Mouse (Mus musculus): Measurements from ENCODE around the gene Spata1.

Gene Spata1

DNA sequence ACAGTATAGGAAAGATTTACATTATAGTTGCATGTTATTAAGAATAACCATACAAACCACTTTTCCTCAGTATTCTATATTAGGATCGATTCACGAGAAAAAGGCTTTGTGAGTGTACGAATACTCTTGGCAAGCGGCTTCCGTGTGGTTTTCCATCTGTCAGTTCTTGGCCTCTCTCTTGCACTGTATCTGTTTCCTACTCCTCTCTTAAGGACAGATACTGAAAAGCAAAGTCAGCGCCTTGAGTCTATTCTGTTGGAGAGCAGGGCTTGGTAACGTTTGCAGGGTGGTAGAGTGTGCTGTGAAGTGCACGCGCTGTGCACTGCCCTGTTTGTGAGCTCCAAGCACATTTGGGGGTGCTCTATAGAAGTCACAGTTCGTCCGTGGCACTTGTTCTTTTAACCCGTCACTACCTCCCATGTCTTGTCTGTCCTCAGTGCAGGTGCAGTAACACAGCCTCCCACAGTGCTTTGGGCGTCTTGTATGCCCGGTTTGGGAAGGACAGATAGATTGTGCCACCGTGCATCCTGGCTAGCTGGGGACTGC lies 79.5 kb downstream of the Spata1 start:
- no peak for DNase-seq (ENCODE audit: extremely low spot score, low read depth, low spot score)

DNA sequence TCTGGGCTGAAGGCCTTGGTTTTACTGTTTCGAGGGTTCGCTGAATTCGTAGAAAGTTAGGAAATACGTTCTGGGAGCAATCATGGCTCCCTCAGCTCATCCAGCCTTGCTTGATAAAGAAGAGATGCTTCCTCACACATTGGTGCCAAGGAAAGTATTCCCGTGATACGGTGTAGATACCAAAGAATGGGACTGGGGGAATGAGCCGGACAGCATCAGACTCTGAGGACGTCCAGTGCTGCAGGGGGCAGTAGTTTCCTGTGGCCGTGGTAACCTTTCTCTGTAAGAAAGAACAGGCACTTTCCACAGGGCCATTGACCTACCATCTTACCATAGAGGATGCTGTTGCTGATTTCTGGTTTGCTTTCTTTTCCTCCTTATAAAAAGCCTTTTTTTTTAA lies 80.0 kb downstream of the Spata1 start:
- no peak for DNase-seq (ENCODE audit: extremely low spot score, low read depth, low spot score)

DNA sequence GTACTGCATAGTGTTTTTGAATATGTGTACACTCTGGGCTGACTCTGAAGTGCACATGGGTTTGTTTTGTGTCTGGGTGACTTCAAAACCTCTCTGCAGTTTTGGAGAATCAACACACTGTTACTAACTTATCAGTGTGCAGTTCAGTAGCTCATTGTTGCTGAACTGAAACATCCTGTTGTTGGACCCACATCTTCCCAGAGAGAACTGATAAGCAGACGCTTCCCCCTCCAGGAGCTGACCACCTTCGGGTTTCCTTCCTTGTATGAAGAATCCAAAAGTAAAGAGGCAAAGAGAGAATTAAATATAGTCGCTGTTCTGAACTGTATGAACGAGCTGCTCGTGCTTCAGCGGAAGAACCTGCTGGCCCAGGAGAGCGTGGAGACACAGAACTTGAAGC lies 80.7 kb downstream of the Spata1 start:
- no peak for DNase-seq (ENCODE audit: extremely low spot score, low read depth, low spot score)

DNA sequence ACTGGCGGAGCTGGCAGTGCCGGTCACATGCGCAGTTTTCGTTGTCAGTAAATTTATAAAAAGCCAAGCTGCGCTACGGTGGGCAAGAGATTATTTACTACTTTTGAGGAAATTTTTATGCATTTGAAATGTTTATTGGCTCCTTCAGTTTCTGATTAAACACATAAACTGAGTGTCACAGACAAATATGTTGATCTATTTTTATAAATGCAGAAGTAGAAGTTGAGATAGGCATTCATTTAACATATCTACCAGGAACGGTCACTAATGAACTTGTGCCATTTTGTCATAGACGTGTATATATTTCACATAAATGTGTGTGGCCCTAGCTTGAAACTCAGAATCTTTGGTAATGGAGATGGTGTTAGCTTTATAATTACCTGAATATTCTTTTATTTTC lies 81.7 kb downstream of the Spata1 start:
- DNase-seq (ENCODE audit: extremely low spot score, low read depth, low spot score), result no peak

DNA sequence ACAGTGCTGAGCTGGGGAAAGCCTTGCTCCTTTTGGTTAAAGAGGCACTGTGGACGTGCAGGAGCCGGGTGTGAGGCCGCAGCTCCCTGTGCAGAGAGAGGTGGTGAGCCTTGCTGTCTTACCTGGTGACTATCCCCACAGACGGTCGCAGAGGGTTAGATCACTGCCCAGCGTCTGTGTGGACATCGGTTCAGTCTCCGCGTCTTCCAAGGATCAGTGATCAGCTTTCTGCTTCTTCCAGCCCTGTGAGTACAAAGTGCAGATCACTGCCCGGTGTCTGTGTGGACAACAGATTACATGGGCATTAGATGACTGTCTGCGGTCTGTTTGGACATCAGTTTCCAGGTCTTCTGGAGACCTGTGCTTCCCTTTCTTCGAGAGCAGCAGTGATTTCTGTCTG lies 85.0 kb downstream of the Spata1 start:
- DNase-seq (ENCODE audit: extremely low spot score, low read depth, low spot score), result no peak

DNA sequence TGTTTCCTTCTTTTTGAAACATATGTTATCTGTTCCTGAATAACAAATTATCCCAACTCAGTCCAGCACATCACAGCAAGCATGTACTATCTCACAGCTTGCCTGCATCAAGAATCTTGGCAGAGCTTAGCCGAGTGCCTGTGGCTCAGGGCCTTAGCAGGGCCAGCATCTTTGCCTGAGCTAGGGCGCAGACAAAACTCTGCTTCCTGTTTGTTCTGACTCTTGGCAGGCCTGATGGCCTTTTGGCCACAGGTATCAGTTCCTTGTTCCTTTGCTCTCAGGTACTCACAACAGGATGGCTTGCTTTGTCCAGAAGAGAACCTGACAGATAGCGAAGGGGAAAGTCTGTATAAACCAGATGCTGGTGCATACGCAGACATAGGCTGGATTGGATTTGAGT lies 85.6 kb downstream of the Spata1 start:
- no peak for DNase-seq (ENCODE audit: extremely low spot score, low read depth, low spot score)

DNA sequence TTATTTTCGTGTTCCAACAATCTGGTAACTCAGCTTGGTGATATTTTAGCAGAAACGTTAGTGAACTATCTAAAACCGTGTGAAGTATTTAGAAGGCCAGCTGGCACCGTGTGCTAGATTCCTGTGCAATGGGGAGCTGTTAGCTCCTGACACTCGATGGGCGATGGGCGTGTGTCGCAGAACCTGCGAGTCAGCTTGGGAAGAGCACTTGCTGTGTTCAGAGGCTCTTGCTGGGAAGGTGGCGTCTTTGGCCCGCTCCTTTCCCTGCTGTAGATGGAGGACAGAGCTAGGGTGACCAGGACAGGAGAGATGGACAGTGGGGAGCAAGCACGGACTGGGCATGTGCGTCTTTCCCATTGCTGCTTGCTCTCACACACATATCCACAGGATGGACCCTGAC lies 86.5 kb downstream of the Spata1 start:
- no peak for DNase-seq (ENCODE audit: extremely low spot score, low read depth, low spot score)

DNA sequence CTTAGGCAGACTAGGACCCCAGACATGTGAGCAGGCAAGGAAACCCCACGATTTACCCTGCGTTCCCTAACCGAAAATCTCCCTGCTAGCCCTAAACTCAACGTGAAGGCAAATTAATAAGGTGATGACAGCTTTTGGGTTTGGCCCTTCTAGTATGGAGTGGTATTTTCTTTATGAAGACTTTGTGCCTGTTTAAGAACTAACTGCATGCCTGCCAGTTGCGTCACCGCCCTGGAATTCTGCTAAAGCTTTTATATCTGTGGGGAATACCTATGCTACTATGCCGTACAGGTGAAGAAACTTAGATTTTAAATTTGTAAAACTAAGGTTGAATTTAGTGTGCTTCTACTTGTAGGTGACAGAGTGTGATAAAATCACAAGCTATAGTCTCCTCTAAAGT lies 87.1 kb downstream of the Spata1 start:
- DNase-seq (ENCODE audit: extremely low spot score, low read depth, low spot score), result no peak

DNA sequence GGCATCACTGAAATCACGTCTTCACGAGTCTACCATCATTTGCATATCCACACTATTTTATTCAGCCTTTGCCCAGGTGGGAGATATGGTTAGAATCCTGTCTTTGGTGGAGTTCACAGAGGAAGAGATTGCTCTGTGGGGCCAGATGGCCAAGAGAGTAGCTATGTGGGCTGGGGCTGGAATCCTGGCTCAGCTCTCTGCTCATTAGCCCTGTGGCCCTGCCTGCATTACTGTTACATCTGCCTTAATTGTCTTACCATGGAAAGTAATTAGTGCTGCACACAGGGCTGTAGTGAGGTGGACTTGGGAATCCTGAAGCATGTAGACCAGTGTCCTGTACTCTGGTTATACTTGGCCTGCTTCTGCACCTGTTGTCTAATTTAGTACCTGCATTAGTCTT lies 87.5 kb downstream of the Spata1 start:
- DNase-seq (ENCODE audit: extremely low spot score, low read depth, low spot score), result no peak

DNA sequence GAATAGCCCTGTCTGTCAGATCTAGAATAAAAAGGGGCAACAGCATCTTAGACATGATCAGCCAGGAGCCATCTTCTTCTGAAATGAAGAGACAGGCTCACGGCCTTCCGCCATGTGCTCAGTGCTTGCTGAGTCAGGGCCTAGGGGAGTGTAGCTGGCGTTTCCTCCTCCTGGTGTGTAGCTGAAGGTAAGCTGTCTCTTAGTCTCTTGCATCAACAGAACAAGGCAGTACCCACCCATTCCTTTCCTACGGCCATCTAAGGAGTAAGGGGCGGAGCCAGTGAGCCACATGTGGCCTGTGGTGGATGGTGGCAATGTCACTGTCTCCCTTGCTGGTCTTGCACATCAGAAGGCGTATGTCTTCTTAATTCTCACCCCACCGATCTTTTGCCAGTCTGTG lies 89.4 kb downstream of the Spata1 start:
- DNase-seq (ENCODE audit: extremely low spot score, low read depth, low spot score), result no peak
